Mouse (Mus musculus): ENCODE data around the gene Adarb2. TPM values are rescaled to one million over a fixed set of nuclear protein-coding genes. Genes with fewer than 3 reads are reported as not detected.

Adarb2 gene
- not detected in 2 replicates for polyA plus RNA-seq (2012; rRNA removed)

DNA sequence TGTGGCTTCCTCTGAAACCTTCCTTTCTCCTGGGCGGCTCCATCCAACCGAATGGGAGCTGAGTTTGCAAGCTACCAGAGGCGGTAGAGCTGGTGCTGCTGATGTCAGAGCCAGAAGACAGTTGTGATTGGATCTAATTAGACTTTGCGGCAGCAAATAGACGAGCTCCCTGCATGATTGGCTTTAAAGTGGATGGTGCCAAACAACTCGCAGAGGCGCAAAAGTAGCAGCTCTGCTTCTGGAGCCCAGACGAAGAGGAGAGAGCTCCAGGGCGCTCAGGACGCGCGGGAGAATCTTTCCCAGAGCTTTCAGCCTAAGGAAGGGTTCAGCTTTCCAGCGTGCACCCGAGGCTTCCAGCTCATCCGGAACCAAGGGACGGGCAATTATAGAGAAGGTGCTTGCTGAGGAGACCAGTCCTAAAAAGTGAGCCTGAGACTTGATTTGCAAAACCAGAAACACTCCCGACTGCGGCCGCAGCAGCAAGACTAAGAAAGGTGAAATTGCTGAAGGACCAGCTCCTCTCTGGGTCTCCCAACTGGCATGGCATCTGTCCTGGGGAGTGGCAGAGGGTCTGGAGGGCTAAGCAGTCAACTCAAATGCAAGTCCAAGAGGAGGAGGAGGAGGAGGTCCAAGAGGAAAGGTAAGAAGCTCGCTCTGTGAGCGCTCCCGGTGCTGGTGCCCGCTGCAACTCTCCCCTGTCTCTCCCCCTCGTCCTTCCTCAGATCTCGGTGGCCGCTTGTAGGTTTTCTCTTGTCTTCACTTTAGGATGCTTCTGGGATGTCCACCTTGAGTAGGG is at the start of gene Adarb2:
Adarb2 (plus strand) TSS at position 186 of the 796 bp plus-strand sequence.
- TF ChIP-seq CTCF (IDR thresholded peaks at IDR 0.05; ENCODE audit: insufficient read depth, low read length) (no peak), POLR2A (IDR thresholded peaks at IDR 0.05; ENCODE audit: borderline replicate concordance, extremely low read depth, low read depth, low read length) (no peak)
- WGBS: 3% methylated on average over 26 of the region's 26 CpGs
- H3K4me3 ChIP-seq (replicated peaks; ENCODE audit: extremely low read depth, low read depth, low read length): no peak within 1 kb of the TSS
- no peak for DNase-seq
- H3K4me1 ChIP-seq (ENCODE audit: control insufficient read depth, insufficient read depth, low read length): no peaks in the 10 kb centered on the region

DNA sequence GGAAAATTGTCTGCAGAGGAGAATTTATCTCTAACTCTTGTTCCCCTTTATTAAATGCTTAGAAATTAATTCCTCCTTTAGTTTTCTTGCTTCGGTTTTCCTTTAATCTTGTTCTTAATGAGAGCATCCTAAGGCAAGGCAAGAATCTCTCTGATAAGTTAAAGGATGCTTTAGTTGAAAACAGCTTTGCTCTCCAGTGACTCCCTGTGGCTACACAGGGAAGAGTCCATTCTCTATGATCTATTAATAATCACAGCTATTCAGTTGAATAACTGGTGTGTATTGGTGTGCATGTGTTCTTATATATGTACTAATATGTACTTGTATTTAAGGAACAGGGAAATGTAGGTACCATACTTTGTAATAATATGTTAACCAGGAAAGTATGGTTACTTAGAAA is 28.9 kb upstream of the Adarb2 start:
- Histone ChIP-seq H3K4me3 (replicated peaks; ENCODE audit: extremely low read depth, low read depth, low read length) (no peak overlapping the region), H3K4me1 (ENCODE audit: control insufficient read depth, insufficient read depth, low read length) (no peaks in the 10 kb centered on the region)
- TF ChIP-seq CTCF (IDR thresholded peaks at IDR 0.05; ENCODE audit: insufficient read depth, low read length) (no peak), POLR2A (IDR thresholded peaks at IDR 0.05; ENCODE audit: borderline replicate concordance, extremely low read depth, low read depth, low read length) (no peak)
- DNase-seq: no peak
- 61% methylated on average over 1 of the region's 1 CpGs for WGBS

DNA sequence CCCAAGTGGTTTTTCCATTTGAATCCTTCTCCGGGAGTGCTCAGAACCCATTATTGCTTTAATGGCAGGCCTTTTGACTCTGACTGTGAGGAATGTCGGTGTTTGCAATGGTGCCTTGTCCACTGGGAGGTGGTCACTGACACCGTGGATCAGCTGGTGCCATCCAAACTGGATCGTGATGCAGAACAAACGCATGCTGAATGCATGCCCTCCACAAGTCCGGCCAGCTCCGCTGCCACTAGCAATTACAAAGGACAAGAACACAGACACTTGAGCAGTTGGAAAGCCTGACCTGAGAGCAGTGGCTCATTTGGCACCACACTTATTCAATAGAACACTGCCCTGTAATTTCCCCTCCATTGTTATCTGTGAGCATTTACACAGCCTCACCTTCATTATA is 10.7 kb upstream of the Adarb2 start:
- 72% methylated on average over 7 of the region's 7 CpGs for WGBS
- H3K4me1 ChIP-seq (ENCODE audit: control insufficient read depth, insufficient read depth, low read length): no peaks in the 10 kb centered on the region
- TF ChIP-seq CTCF (IDR thresholded peaks at IDR 0.05; ENCODE audit: insufficient read depth, low read length): no peak
- no peak for TF ChIP-seq POLR2A (IDR thresholded peaks at IDR 0.05; ENCODE audit: borderline replicate concordance, extremely low read depth, low read depth, low read length)
- H3K4me3 ChIP-seq (replicated peaks; ENCODE audit: extremely low read depth, low read depth, low read length): no peak overlapping the region
- DNase-seq: no peak

DNA sequence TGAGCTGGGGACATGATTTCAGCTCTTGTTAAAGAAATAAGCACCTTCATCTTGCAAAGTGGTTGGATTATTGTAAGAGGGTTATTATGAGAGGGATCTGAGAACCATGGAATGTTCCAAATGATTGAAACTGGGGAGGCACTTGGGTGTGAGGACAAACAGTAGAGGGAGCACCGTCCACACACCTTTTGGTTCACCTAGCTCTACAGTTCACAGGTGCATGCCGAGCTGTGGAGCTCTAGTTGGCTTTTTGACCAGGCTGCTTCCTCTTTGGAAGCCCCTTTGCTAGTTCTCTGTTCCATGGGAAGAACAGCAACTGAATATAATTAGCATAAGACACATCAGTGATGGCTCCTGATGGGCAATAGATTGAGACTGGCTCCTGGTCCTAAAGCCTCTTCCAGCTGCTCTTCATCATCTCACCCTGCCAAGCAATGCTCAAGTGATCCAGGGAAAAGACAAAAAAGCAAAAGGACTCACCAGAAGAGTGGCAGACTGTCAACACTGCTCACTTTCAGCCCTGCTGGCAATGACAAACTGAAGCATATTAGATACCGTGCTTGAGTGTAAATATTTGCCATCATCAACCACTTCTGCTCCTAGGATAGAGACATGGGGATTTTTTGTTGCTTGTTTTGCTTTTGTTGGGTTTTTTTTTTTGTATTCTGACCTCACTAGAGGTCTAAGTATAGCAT is 3.3 kb upstream of the Adarb2 start:
- DNase-seq: no peak
- TF ChIP-seq POLR2A (IDR thresholded peaks at IDR 0.05; ENCODE audit: borderline replicate concordance, extremely low read depth, low read depth, low read length): no peak
- TF ChIP-seq CTCF (IDR thresholded peaks at IDR 0.05; ENCODE audit: insufficient read depth, low read length): no peak
- Histone ChIP-seq H3K4me1 (ENCODE audit: control insufficient read depth, insufficient read depth, low read length) (no peaks in the 10 kb centered on the region), H3K4me3 (replicated peaks; ENCODE audit: extremely low read depth, low read depth, low read length) (no peak overlapping the region)
- WGBS: 39% methylated on average over 3 of the region's 3 CpGs

DNA sequence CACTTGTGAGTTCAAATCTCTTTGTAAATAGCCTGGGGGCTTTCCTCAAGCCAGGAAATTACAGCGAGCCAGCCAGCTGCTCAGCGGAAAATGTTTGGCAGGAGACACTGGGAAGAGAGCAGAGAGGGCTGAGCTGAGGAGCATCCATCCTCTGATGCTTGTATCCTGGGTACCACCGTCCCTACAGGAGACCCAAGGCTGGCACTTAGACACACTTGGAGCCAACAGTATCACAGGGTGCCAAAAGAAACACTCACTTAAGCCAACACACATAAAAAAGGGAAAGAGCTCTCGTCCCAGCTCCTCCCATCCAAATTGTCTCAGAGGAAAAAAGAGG is 779 bp downstream of the Adarb2 start:
- no peak for DNase-seq
- Histone ChIP-seq H3K4me3 (replicated peaks; ENCODE audit: extremely low read depth, low read depth, low read length) (no peak overlapping the region), H3K4me1 (ENCODE audit: control insufficient read depth, insufficient read depth, low read length) (no peaks in the 10 kb centered on the region)
- TF ChIP-seq CTCF (IDR thresholded peaks at IDR 0.05; ENCODE audit: insufficient read depth, low read length) (no peak), POLR2A (IDR thresholded peaks at IDR 0.05; ENCODE audit: borderline replicate concordance, extremely low read depth, low read depth, low read length) (no peak)
- 5% methylated on average over 4 of the region's 4 CpGs for WGBS

DNA sequence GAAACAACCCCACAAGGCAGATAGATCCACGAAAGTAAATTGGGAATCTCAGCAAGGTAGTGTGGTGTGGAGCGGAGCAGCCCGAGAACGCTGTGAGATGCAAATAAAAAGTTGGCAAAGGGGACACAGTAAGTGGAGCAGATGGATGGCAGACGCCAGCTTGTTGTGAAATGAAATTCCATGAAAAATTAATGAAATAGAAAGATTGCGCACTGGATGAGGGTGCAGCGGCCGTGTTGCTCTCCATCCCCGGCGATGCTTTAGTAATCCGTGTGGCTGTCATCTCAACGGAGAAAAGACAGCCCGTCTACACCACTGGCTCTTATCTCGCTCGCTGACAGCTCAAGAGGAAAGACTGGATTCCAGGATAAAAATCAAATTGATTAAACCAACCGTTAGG is 4.7 kb downstream of the Adarb2 start:
- DNase-seq: no peak
- Histone ChIP-seq H3K4me1 (ENCODE audit: control insufficient read depth, insufficient read depth, low read length) (no peaks in the 10 kb centered on the region), H3K4me3 (replicated peaks; ENCODE audit: extremely low read depth, low read depth, low read length) (no peak overlapping the region)
- 51% methylated on average over 16 of the region's 16 CpGs for WGBS
- no peak for TF ChIP-seq CTCF (IDR thresholded peaks at IDR 0.05; ENCODE audit: insufficient read depth, low read length)
- no peak for TF ChIP-seq POLR2A (IDR thresholded peaks at IDR 0.05; ENCODE audit: borderline replicate concordance, extremely low read depth, low read depth, low read length)

DNA sequence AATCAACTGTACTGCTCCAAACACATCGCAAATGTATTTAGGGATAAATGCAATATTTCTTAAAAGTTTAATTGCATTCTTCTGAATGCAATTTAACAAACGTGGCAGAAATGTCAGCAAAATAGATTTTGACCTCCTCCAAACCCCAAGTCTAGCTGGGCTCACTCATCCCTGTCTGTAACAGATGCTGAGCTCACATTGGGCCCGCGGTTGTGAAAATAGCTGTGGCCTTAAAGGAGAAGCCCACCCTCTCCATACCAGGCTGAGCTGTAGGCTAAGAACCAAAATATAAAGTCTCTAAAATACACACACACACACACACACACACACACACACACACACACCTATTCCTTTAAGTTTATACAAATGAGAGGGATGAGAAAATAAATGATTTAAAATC is 8.1 kb downstream of the Adarb2 start:
- H3K4me3 ChIP-seq (replicated peaks; ENCODE audit: extremely low read depth, low read depth, low read length): no peak overlapping the region
- no peak for DNase-seq
- H3K4me1 ChIP-seq (ENCODE audit: control insufficient read depth, insufficient read depth, low read length): no peaks in the 10 kb centered on the region
- 77% methylated on average over 4 of the region's 4 CpGs for WGBS
- no peak for TF ChIP-seq CTCF (IDR thresholded peaks at IDR 0.05; ENCODE audit: insufficient read depth, low read length)
- no peak for TF ChIP-seq POLR2A (IDR thresholded peaks at IDR 0.05; ENCODE audit: borderline replicate concordance, extremely low read depth, low read depth, low read length)

DNA sequence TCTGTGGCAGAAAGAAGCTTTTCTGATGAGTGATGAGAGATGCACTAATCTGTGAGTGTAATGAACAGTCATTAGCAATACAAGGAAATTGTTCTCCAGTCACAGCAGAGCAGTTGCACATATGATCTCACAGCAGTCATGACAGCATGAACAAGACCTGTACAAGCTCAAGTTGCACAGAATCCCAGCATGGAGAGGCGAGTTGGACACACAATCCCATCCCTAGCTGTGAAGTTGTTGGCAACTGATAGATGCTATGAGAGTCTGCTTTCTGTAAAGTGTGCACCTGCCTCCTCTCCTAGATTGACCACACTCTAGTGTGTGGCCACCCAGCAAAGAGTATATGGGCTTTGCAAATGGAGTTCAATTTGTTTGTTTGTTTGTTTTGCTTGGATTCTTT is 36.2 kb downstream of the Adarb2 start:
- 47% methylated on average over 1 of the region's 1 CpGs for WGBS
- DNase-seq: no peak
- Histone ChIP-seq H3K4me3 (replicated peaks; ENCODE audit: extremely low read depth, low read depth, low read length) (no peak overlapping the region), H3K4me1 (ENCODE audit: control insufficient read depth, insufficient read depth, low read length) (no peaks in the 10 kb centered on the region)
- TF ChIP-seq POLR2A (IDR thresholded peaks at IDR 0.05; ENCODE audit: borderline replicate concordance, extremely low read depth, low read depth, low read length) (no peak), CTCF (IDR thresholded peaks at IDR 0.05; ENCODE audit: insufficient read depth, low read length) (no peak)

DNA sequence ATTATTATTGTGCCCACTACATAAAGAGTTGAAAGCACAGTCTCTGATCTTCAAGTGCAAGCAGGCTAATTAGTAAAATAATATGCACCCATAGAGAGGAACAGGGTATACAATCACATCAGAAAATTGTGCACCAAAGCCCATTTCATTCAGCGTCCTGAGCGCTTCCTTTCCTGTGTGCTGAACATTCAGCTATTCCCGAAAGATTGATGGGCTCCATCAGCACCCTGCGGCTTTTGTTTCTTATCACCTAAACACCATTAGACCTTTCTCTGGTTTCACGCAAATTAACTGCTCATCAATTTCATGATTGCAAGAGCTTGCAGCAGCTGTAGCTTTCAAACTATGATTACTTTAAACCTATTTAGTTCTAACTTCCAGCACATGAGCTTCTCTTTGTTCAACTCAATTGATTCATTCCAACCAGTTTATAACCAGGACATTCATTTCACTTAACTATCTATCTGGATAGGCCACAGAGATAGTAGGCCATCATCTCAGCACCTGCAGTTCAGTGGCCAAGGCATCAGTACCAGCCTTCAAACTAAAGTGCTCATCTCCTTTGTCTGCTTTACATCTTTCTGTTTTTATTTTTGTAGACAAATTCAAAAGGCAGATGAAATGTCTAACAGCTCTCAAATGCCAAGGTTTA is 45.5 kb downstream of the Adarb2 start:
- DNase-seq: no peak
- Histone ChIP-seq H3K4me1 (ENCODE audit: control insufficient read depth, insufficient read depth, low read length) (no peaks in the 10 kb centered on the region), H3K4me3 (replicated peaks; ENCODE audit: extremely low read depth, low read depth, low read length) (no peak overlapping the region)
- TF ChIP-seq CTCF (IDR thresholded peaks at IDR 0.05; ENCODE audit: insufficient read depth, low read length) (no peak), POLR2A (IDR thresholded peaks at IDR 0.05; ENCODE audit: borderline replicate concordance, extremely low read depth, low read depth, low read length) (no peak)
- WGBS: 35% methylated on average over 5 of the region's 5 CpGs
